Mouse (Mus musculus) liver, adult 2 months (tissue): ENCODE measurements around the gene Nop2. TPM values are rescaled to one million over a fixed set of nuclear protein-coding genes. Genes with fewer than 3 reads are reported as not detected.

Source experiments
- DNase-seq: peaks from one replicate; pipeline ENCODE4 v3.0.0-alpha.2; 2011; ENCODE audit warnings: low read depth, low spot score; ENCODE audit errors: extremely low read depth
- H3K27ac ChIP-seq: fragments of 200-500 bp; replicated peaks from 2 replicates; pipeline ENCODE4 v1.5.1; 2012; ENCODE audit warnings: low read depth, mild to moderate bottlenecking, control low read depth, inconsistent platforms, low read length; ENCODE audit not compliant: insufficient read depth
- H3K27me3 ChIP-seq: fragments of 200-500 bp; 2 replicates; pipeline ENCODE4 v1.6.1; 2012; ENCODE audit warnings: mild to moderate bottlenecking, moderate library complexity, low read length, inconsistent platforms; ENCODE audit not compliant: control insufficient read depth, insufficient read depth
- H3K36me3 ChIP-seq: fragments of 200-500 bp; 2 replicates; pipeline ENCODE4 v1.6.1; 2012; ENCODE audit warnings: low read length, inconsistent platforms; ENCODE audit not compliant: control insufficient read depth, insufficient read depth
- H3K4me1 ChIP-seq: fragments of 200-500 bp; 2 replicates; pipeline ENCODE4 v1.6.1; 2011; ENCODE audit warnings: low read length; ENCODE audit not compliant: control insufficient read depth, insufficient read depth
- H3K4me3 ChIP-seq: fragments of 200-500 bp; 2 replicates; pipeline ENCODE4 v1.5.1; 2011; ENCODE audit warnings: low read depth, mild to moderate bottlenecking, control low read depth, low read length, moderate library complexity; ENCODE audit not compliant: insufficient read depth
- H3K79me2 ChIP-seq: fragments of 200-500 bp; 2 replicates; pipeline ENCODE4 v1.6.1; 2012; ENCODE audit warnings: inconsistent platforms, mild to moderate bottlenecking, low read length, moderate library complexity; ENCODE audit not compliant: control insufficient read depth, insufficient read depth
- H3K9ac ChIP-seq: fragments of 200-500 bp; 2 replicates; pipeline ENCODE4 v1.6.1; 2012; ENCODE audit warnings: low read depth, mild to moderate bottlenecking, control low read depth, inconsistent platforms, low read length
- CTCF ChIP-seq: fragments of 200-500 bp; IDR thresholded peaks from 2 replicates; pipeline ENCODE4 v1.5.1; 2011; ENCODE audit warnings: low read depth, low read length, control low read depth
- POLR2A ChIP-seq: fragments of 200-500 bp; IDR thresholded peaks from 2 replicates; pipeline ENCODE4 v1.6.1; 2011; ENCODE audit warnings: low read length, control low read depth; ENCODE audit not compliant: insufficient read depth; ENCODE audit errors: extremely low read depth
- WGBS: fragments of 180-500 bp; shearing (Covaris S2); methylation state at CpG from one replicate; pipeline ENCODE4 v1.1.7; 2018; 5-methylcytosine and 5-hydroxymethylcytosine counted together
- polyA plus RNA-seq: library from polyadenylated mRNA; depleted of rRNA; stranded (reverse); fragments of >200 nt; gene quantifications from 2 replicates; pipeline ENCODE4 v1.2.3, GENCODE M21; 2012
- total RNA-seq: library from RNA; depleted of rRNA; stranded (reverse); fragments of >200 nt; gene quantifications from 2 replicates; pipeline ENCODE4 v1.2.3, GENCODE M21; 2014

Nop2 gene
- total and polyA plus RNA-seq, 2 experiments = 8.2 to 11.0 TPM

GRCm38 (mm10) chr6:125156903-125157614 is 25.4 kb downstream of the Nop2 start:
- Histone ChIP-seq H3K4me1 (no peaks in the 10 kb centered on the region), H3K27ac (no peak overlapping the region), H3K79me2 (no peaks in the 10 kb centered on the region; the same call in 1 of the 2 replicates), H3K9ac (no peak overlapping the region), H3K36me3 (no peaks in the 10 kb centered on the region), H3K27me3 (no peaks in the 10 kb centered on the region), H3K4me3 (no peak overlapping the region)
- no peak for DNase-seq
- no peak for TF ChIP-seq CTCF
- no peak for TF ChIP-seq POLR2A
- 51% methylated on average over 7 of the region's 7 CpGs for WGBS

- 92% methylated on average over 15 of the region's 15 CpGs for WGBS
- TF ChIP-seq POLR2A (no peak), CTCF (no peak)
- no peak overlapping the region for H3K9ac ChIP-seq
- H3K36me3 ChIP-seq = peaks cover 6% of the 10 kb centered on the region
- DNase-seq = no peak
- H3K4me3 ChIP-seq = no peak overlapping the region
- H3K27ac ChIP-seq = no peak overlapping the region
- no peaks in the 10 kb centered on the region for H3K79me2 ChIP-seq
- no peaks in the 10 kb centered on the region for H3K27me3 ChIP-seq
- H3K4me1 ChIP-seq = peaks cover 2% of the 10 kb centered on the region; the same call in 1 of the 2 replicates
These were observed 27.3 kb downstream of the Nop2 start for GRCm38 (mm10) chr6:125158944-125159492.

GRCm38 (mm10) chr6:125159773-125160557 is 28.3 kb downstream of the Nop2 start:
- TF ChIP-seq CTCF (no peak), POLR2A (no peak)
- WGBS = 89% methylated on average over 7 of the region's 7 CpGs
- Histone ChIP-seq H3K79me2 (peaks cover 9% of the 10 kb centered on the region; the same call in 1 of the 2 replicates), H3K36me3 (peaks cover 6% of the 10 kb centered on the region), H3K4me3 (no peak overlapping the region), H3K27me3 (no peaks in the 10 kb centered on the region), H3K9ac (no peak overlapping the region), H3K4me1 (peaks cover 2% of the 10 kb centered on the region; the same call in 1 of the 2 replicates), H3K27ac (no peak overlapping the region)
- no peak for DNase-seq

- H3K9ac ChIP-seq = no peak overlapping the region
- DNase-seq = no peak
- H3K4me3 ChIP-seq = no peak overlapping the region
- no peaks in the 10 kb centered on the region for H3K27me3 ChIP-seq
- peaks cover 2% of the 10 kb centered on the region; the same call in 1 of the 2 replicates for H3K4me1 ChIP-seq
- no peak overlapping the region for H3K27ac ChIP-seq
- 83% methylated on average over 10 of the region's 10 CpGs for WGBS
- H3K79me2 ChIP-seq = peaks cover 14% of the 10 kb centered on the region; the same call in 1 of the 2 replicates
- H3K36me3 ChIP-seq = peaks cover 6% of the 10 kb centered on the region
- TF ChIP-seq CTCF (no peak), POLR2A (no peak)
These were observed 28.8 kb downstream of the Nop2 start for GRCm38 (mm10) chr6:125160558-125160853.

- no peak for TF ChIP-seq CTCF
- TF ChIP-seq POLR2A = no peak
- H3K4me3 ChIP-seq = no peak overlapping the region
These were observed 29.4 kb downstream of the Nop2 start for GRCm38 (mm10) chr6:125160854-125161760.

More at GRCm38 (mm10) chr6:125160854-125161760, 29.4 kb downstream of the Nop2 start:
- Histone ChIP-seq H3K36me3 (peaks cover 6% of the 10 kb centered on the region), H3K27me3 (no peaks in the 10 kb centered on the region), H3K9ac (no peak overlapping the region), H3K79me2 (peaks cover 14% of the 10 kb centered on the region; the same call in 1 of the 2 replicates), H3K4me1 (peaks cover 2% of the 10 kb centered on the region; the same call in 1 of the 2 replicates), H3K27ac (peak overlapping the region; percentile 50)
- peak; percentile 76 for DNase-seq
- WGBS = 25% methylated on average over 22 of the region's 22 CpGs
